Mouse (Mus musculus): Measurements from ENCODE around the gene Dcaf7.

Dcaf7 gene

GRCm38 (mm10) chr11:106045256-106045655 lies 8.6 kb downstream of the Dcaf7 start:
- DNase-seq (ENCODE audit: low spot score in 2 of 2), result no peak

- no peak for DNase-seq (ENCODE audit: low spot score in 2 of 2)
These were observed 9.1 kb downstream of the Dcaf7 start for GRCm38 (mm10) chr11:106045780-106046179.

GRCm38 (mm10) chr11:106046584-106046983 lies 9.9 kb downstream of the Dcaf7 start:
- no peak for DNase-seq (ENCODE audit: low spot score in 2 of 2)

- no peak for DNase-seq (ENCODE audit: low spot score in 2 of 2)
These were observed 17.2 kb downstream of the Dcaf7 start for GRCm38 (mm10) chr11:106053921-106054320.

- no peak for DNase-seq (ENCODE audit: low spot score in 2 of 2)
These were observed 17.9 kb downstream of the Dcaf7 start for GRCm38 (mm10) chr11:106054600-106054999.

- no peak for DNase-seq (ENCODE audit: low spot score in 2 of 2)
These were observed 18.7 kb downstream of the Dcaf7 start for GRCm38 (mm10) chr11:106055341-106055740.

GRCm38 (mm10) chr11:106056819-106057491 lies 20.3 kb downstream of the Dcaf7 start:
- DNase-seq (ENCODE audit: low spot score in 2 of 2), result peak; percentile 54 to 56

- no peak for DNase-seq (ENCODE audit: low spot score in 2 of 2)
These were observed 21.3 kb downstream of the Dcaf7 start for GRCm38 (mm10) chr11:106058020-106058419.

- no peak for DNase-seq (ENCODE audit: low spot score in 2 of 2)
These were observed 23.9 kb downstream of the Dcaf7 start for GRCm38 (mm10) chr11:106060549-106060948.

GRCm38 (mm10) chr11:106061311-106061710 lies 24.6 kb downstream of the Dcaf7 start:
- no peak for DNase-seq (ENCODE audit: low spot score in 2 of 2)

GRCm38 (mm10) chr11:106063756-106064155 lies 27.1 kb downstream of the Dcaf7 start:
- no peak for DNase-seq (ENCODE audit: low spot score in 2 of 2)

GRCm38 (mm10) chr11:106065073-106065922 lies 28.6 kb downstream of the Dcaf7 start:
- no peak for DNase-seq (ENCODE audit: low spot score in 2 of 2)

- peak; percentile 78 to 87 for DNase-seq (ENCODE audit: low spot score in 2 of 2)
These were observed 29.4 kb downstream of the Dcaf7 start, which contains the start of gene Taco1 for GRCm38 (mm10) chr11:106065923-106066571. Taco1 (plus strand) TSS chr11:106066061.

- DNase-seq (ENCODE audit: low spot score in 2 of 2), result peak in 1 of 2 experiments; percentile 69
These were observed 29.9 kb downstream of the Dcaf7 start for GRCm38 (mm10) chr11:106066616-106067015.

- no peak for DNase-seq (ENCODE audit: low spot score in 2 of 2)
These were observed 37.1 kb downstream of the Dcaf7 start for GRCm38 (mm10) chr11:106073774-106074173.

- DNase-seq (ENCODE audit: low spot score in 2 of 2), result peak; percentile 46 to 81
These were observed 39.6 kb downstream of the Dcaf7 start for GRCm38 (mm10) chr11:106076321-106076720.

GRCm38 (mm10) chr11:106083708-106084701 lies 47.3 kb downstream of the Dcaf7 start, which contains the start of gene Map3k3:
Map3k3 (plus strand) TSS chr11:106084613.
- peak; percentile 97 to 98 for DNase-seq (ENCODE audit: low spot score in 2 of 2)

- peak; percentile 69 to 70 for DNase-seq (ENCODE audit: low spot score in 2 of 2)
These were observed 48.4 kb downstream of the Dcaf7 start for GRCm38 (mm10) chr11:106084911-106085561.

GRCm38 (mm10) chr11:106098223-106098622 lies 61.6 kb downstream of the Dcaf7 start:
- DNase-seq (ENCODE audit: low spot score in 2 of 2), result no peak

- DNase-seq (ENCODE audit: low spot score in 2 of 2), result no peak
These were observed 66.2 kb downstream of the Dcaf7 start for GRCm38 (mm10) chr11:106102866-106103265.

Data from thymus, postnatal 10 days (tissue).